Mouse (Mus musculus) bone marrow macrophage, adult 2 months (primary cell): ENCODE measurements around the gene Dstyk.

Experiments
- CTCF ChIP-seq: IDR thresholded peaks from 2 replicates; pipeline ENCODE4 v1.5.1; 2012; ENCODE audit warnings: low read depth, mild to moderate bottlenecking, low read length, moderate library complexity
- POLR2A ChIP-seq: IDR thresholded peaks from 2 replicates; pipeline ENCODE4 v1.6.1; 2012; ENCODE audit warnings: mild to moderate bottlenecking, low read depth, low read length, borderline replicate concordance

DNA sequence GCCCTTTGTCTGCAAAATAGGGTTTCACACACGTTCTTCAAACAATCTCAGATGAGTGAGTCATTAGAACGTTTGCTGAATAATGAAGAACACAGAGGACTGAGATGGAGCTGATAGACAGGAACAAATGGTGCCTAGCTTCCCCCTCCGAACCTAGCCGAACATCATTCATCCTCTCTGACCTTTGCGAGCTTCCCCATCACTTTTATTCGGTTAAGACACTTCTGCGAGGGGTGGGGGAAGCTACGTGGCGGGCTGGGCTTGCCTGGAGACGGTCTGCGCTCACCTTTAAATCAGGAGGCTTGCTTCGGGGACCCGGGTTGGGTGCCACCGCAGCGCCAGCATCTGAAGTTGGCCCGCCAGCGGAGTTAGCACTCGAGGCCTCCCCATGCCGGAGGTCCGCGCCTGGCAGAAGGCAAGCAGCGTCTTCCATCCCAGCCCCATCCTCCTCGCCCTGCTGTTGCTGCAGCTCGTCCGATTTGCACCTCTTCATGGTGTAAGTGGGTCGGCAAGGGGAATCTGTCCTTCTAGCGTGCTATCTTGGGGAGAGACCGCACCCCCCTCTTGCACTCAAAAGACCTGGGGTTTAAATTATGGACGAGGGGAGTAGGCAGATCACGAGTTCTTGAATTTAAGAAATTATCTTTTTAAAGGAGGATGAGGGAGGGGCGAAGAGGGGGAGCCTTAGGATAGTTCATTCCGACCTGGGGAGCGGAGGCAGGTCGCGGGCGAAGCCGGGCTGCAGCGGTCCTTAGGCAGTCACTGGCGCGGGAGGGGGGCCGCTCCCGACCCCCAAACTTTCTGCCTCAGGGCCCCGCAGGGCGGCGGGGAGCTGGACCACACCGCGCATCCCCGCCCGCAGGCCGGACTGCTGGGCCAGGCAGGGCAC, 26.4 kb upstream of the Dstyk start, which contains the start of gene Tmcc2:
- TF ChIP-seq CTCF (no peak), POLR2A (no peak)
